Mouse (Mus musculus): Measurements from ENCODE around the gene Bcl7b. TPM values are rescaled to one million over a fixed set of nuclear protein-coding genes. Genes with fewer than 3 reads are reported as not detected.
A peak's percentile ranks its signal among the peaks of the same experiment; 100 is the strongest.

The Bcl7b gene
- 44.0 and 45.3 TPM in 2 replicates for polyA plus RNA-seq (2014; fragmentation: Nextera tagmentation; extraction: Ambion mirVana)

DNA sequence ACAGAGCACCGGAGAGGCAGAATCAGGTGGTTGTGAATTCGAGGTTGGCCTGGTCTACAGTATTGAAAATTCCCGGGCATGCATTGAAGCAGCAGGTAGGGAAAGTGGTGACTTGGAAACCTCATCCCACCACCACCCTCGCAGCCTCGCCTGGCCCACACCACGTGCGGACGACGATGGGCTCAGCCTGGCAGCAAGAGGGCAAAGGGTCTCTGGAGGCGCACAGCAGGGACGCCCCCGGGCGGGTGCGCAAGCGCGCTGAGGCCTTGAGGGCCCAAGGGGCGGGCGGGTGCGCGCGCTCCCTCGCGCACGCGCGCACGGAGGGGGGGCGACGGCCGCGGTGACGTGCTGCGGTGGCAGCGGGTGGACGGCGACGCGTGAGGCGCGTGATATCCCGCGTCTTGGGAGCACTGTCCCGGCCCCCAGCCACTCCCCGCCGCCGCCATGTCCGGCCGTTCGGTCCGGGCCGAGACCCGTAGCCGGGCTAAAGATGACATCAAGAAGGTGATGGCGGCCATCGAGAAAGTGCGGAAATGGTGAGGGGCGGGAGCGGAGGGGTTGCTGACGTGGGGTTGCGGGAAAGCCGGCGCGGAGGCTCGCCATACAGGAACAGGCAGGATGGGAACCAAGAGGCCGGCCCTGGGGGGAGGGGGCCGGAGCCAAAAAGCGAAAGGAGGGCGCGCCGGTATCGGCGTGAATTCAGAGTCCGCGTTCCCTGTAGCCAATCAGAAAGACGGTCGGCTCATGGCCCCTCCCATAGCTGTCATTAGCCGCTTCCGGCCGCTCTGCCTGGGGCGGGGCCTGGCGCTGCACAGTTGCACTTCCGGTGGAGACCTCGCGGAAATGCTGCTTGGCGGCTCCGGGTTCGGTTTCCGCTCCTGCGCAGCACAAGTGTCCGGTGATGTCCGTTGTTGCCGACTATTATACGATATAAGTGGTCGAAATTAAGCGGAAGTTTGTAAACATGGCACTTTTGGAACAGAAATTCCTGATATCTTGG lies at the start of gene Bcl7b:
Gene Bcl7b, plus strand, starts transcription at position 221 of the 1,000 bp plus-strand sequence.
- Histone ChIP-seq H3K4me2 (ENCODE audit: low read depth) (peak within 1 kb of the TSS; percentile 71), H3K36me3 (ENCODE audit: control insufficient read depth, insufficient read depth, low read length) (peaks cover 2% of the 10 kb centered on the region; the same call in 1 of the 2 replicates), H3K9me3 (ENCODE audit: control insufficient read depth, low read length) (no peaks in the 10 kb centered on the region), H3K4me3 (ENCODE audit: low read depth, low read length) (peak within 1 kb of the TSS; percentile 76), H3K27me3 (ENCODE audit: control insufficient read depth, insufficient read depth, low read length) (no peaks in the 10 kb centered on the region), H3K27ac (ENCODE audit: low read depth, low read length) (peak within 1 kb of the TSS; percentile 98), H3K9ac (ENCODE audit: low read length) (peak within 1 kb of the TSS; percentile 84), H3K4me1 (ENCODE audit: control insufficient read depth, insufficient read depth, low read length) (no peaks in the 10 kb centered on the region; the same call in 1 of the 2 replicates)
- ATAC-seq (ENCODE audit: insufficient read depth, low FRiP score, low TSS enrichment) (peak; percentile 97), DNase-seq (ENCODE audit: low spot score) (peak; percentile 97)
- WGBS, result 2% methylated on average over 93 of the region's 95 CpGs

GRCm38 (mm10) chr5:135118589-135119081 lies 49.4 kb upstream of the Bcl7b start:
- Histone ChIP-seq H3K4me1 (ENCODE audit: control insufficient read depth, insufficient read depth, low read length) (no peaks in the 10 kb centered on the region), H3K36me3 (ENCODE audit: control insufficient read depth, insufficient read depth, low read length) (no peaks in the 10 kb centered on the region), H3K9me3 (ENCODE audit: control insufficient read depth, low read length) (no peaks in the 10 kb centered on the region), H3K4me3 (ENCODE audit: low read depth, low read length) (no peak overlapping the region), H3K27me3 (ENCODE audit: control insufficient read depth, insufficient read depth, low read length) (peaks cover 6% of the 10 kb centered on the region; the same call in 1 of the 2 replicates), H3K27ac (ENCODE audit: low read depth, low read length) (no peak overlapping the region), H3K4me2 (ENCODE audit: low read depth) (no peak overlapping the region), H3K9ac (ENCODE audit: low read length) (no peak overlapping the region)
- peak; percentile 65 for DNase-seq (ENCODE audit: low spot score)
- no peak for ATAC-seq (ENCODE audit: insufficient read depth, low FRiP score, low TSS enrichment)
- 36% methylated on average over 6 of the region's 6 CpGs for WGBS

- Histone ChIP-seq H3K9ac (ENCODE audit: low read length) (no peak overlapping the region), H3K27ac (ENCODE audit: low read depth, low read length) (no peak overlapping the region), H3K36me3 (ENCODE audit: control insufficient read depth, insufficient read depth, low read length) (no peaks in the 10 kb centered on the region), H3K4me3 (ENCODE audit: low read depth, low read length) (no peak overlapping the region), H3K4me2 (ENCODE audit: low read depth) (no peak overlapping the region), H3K27me3 (ENCODE audit: control insufficient read depth, insufficient read depth, low read length) (peaks cover 6% of the 10 kb centered on the region; the same call in 1 of the 2 replicates), H3K4me1 (ENCODE audit: control insufficient read depth, insufficient read depth, low read length) (no peaks in the 10 kb centered on the region), H3K9me3 (ENCODE audit: control insufficient read depth, low read length) (no peaks in the 10 kb centered on the region)
- DNase-seq (ENCODE audit: low spot score) (no peak), ATAC-seq (ENCODE audit: insufficient read depth, low FRiP score, low TSS enrichment) (no peak)
- 62% methylated on average over 4 of the region's 4 CpGs for WGBS
Measured at GRCm38 (mm10) chr5:135120753-135121152, 47.3 kb upstream of the Bcl7b start.

DNA sequence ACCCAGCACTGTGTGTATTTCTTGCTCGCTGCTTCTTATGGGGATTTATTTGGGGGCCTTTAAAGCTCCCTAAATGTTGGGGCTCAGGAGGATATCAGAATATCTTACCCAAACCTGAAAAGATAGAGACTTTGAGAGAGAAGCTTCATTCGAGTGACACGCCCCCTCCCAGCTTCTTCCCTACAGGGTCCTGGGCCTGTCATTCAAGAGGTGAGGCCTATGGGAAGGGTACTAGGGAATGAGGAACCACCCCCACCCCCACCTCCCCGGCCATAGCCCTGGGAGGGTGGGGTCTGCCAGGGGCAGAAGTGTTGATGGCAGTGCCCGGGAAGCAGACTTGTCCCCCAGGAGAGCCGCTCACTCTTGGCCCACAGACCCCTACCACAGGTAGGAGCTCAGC lies 42.0 kb upstream of the Bcl7b start:
- no peak overlapping the region for H3K4me3 ChIP-seq (ENCODE audit: low read depth, low read length)
- no peak for ATAC-seq (ENCODE audit: insufficient read depth, low FRiP score, low TSS enrichment)
- no peak overlapping the region for H3K27ac ChIP-seq (ENCODE audit: low read depth, low read length)
- no peak overlapping the region for H3K4me2 ChIP-seq (ENCODE audit: low read depth)
- no peak for DNase-seq (ENCODE audit: low spot score)
- WGBS, result 55% methylated on average over 6 of the region's 6 CpGs
- peaks cover 3% of the 10 kb centered on the region; the same call in 1 of the 2 replicates for H3K27me3 ChIP-seq (ENCODE audit: control insufficient read depth, insufficient read depth, low read length)
- H3K9ac ChIP-seq (ENCODE audit: low read length), result no peak overlapping the region
- H3K36me3 ChIP-seq (ENCODE audit: control insufficient read depth, insufficient read depth, low read length), result no peaks in the 10 kb centered on the region
- no peaks in the 10 kb centered on the region for H3K4me1 ChIP-seq (ENCODE audit: control insufficient read depth, insufficient read depth, low read length)
- no peaks in the 10 kb centered on the region for H3K9me3 ChIP-seq (ENCODE audit: control insufficient read depth, low read length)

GRCm38 (mm10) chr5:135127669-135128068 lies 40.4 kb upstream of the Bcl7b start:
- Histone ChIP-seq H3K27me3 (ENCODE audit: control insufficient read depth, insufficient read depth, low read length) (peaks cover 3% of the 10 kb centered on the region), H3K4me3 (ENCODE audit: low read depth, low read length) (no peak overlapping the region), H3K9me3 (ENCODE audit: control insufficient read depth, low read length) (no peaks in the 10 kb centered on the region), H3K4me1 (ENCODE audit: control insufficient read depth, insufficient read depth, low read length) (no peaks in the 10 kb centered on the region), H3K36me3 (ENCODE audit: control insufficient read depth, insufficient read depth, low read length) (no peaks in the 10 kb centered on the region), H3K4me2 (ENCODE audit: low read depth) (no peak overlapping the region), H3K9ac (ENCODE audit: low read length) (no peak overlapping the region), H3K27ac (ENCODE audit: low read depth, low read length) (no peak overlapping the region)
- 77% methylated on average over 6 of the region's 6 CpGs for WGBS
- ATAC-seq (ENCODE audit: insufficient read depth, low FRiP score, low TSS enrichment) (no peak), DNase-seq (ENCODE audit: low spot score) (no peak)

DNA sequence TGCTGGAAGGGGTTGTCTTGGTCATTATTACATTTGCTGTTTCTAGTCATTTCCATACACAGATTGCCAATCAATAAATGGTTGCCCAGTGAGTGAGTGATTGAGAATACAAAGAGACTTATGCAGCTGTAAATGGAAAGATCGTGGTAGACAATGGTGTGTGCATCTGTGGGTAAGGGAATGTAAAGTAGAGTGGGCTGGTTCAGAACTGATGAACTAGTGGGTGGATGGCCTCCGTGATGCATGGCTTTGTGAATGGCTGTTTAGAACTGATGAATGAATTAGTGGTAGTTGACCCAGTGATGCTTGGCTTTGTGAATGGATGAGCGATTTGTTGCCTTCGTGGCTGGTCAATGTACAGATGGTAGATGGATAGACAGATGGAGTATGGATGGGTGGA lies 38.3 kb upstream of the Bcl7b start:
- H3K27me3 ChIP-seq (ENCODE audit: control insufficient read depth, insufficient read depth, low read length), result peaks cover 19% of the 10 kb centered on the region
- no peak overlapping the region for H3K4me3 ChIP-seq (ENCODE audit: low read depth, low read length)
- H3K4me2 ChIP-seq (ENCODE audit: low read depth), result no peak overlapping the region
- 0 out of 2 replicates have a peak, but pooled peaks cover 4% of the 10 kb centered on the region for H3K4me1 ChIP-seq (ENCODE audit: control insufficient read depth, insufficient read depth, low read length)
- no peaks in the 10 kb centered on the region for H3K9me3 ChIP-seq (ENCODE audit: control insufficient read depth, low read length)
- no peak for DNase-seq (ENCODE audit: low spot score)
- no peak for ATAC-seq (ENCODE audit: insufficient read depth, low FRiP score, low TSS enrichment)
- 83% methylated on average over 4 of the region's 4 CpGs for WGBS
- no peak overlapping the region for H3K9ac ChIP-seq (ENCODE audit: low read length)
- H3K27ac ChIP-seq (ENCODE audit: low read depth, low read length), result no peak overlapping the region
- H3K36me3 ChIP-seq (ENCODE audit: control insufficient read depth, insufficient read depth, low read length), result no peaks in the 10 kb centered on the region

- Histone ChIP-seq H3K4me2 (ENCODE audit: low read depth) (peak overlapping the region; percentile 20; the same call in 1 of the 2 replicates), H3K4me1 (ENCODE audit: control insufficient read depth, insufficient read depth, low read length) (0 out of 2 replicates have a peak, but pooled peaks cover 4% of the 10 kb centered on the region), H3K9me3 (ENCODE audit: control insufficient read depth, low read length) (no peaks in the 10 kb centered on the region), H3K9ac (ENCODE audit: low read length) (no peak overlapping the region), H3K36me3 (ENCODE audit: control insufficient read depth, insufficient read depth, low read length) (no peaks in the 10 kb centered on the region), H3K27ac (ENCODE audit: low read depth, low read length) (no peak overlapping the region), H3K4me3 (ENCODE audit: low read depth, low read length) (no peak overlapping the region), H3K27me3 (ENCODE audit: control insufficient read depth, insufficient read depth, low read length) (peaks cover 19% of the 10 kb centered on the region)
- 8% methylated on average over 26 of the region's 26 CpGs for WGBS
- peak; percentile 24 for DNase-seq (ENCODE audit: low spot score)
- ATAC-seq (ENCODE audit: insufficient read depth, low FRiP score, low TSS enrichment), result no peak
Measured at GRCm38 (mm10) chr5:135133736-135134405, 34.2 kb upstream of the Bcl7b start.

- Histone ChIP-seq H3K9ac (ENCODE audit: low read length) (no peak overlapping the region), H3K36me3 (ENCODE audit: control insufficient read depth, insufficient read depth, low read length) (no peaks in the 10 kb centered on the region), H3K27me3 (ENCODE audit: control insufficient read depth, insufficient read depth, low read length) (peaks cover 19% of the 10 kb centered on the region), H3K9me3 (ENCODE audit: control insufficient read depth, low read length) (no peaks in the 10 kb centered on the region), H3K27ac (ENCODE audit: low read depth, low read length) (no peak overlapping the region), H3K4me1 (ENCODE audit: control insufficient read depth, insufficient read depth, low read length) (0 out of 2 replicates have a peak, but pooled peaks cover 4% of the 10 kb centered on the region), H3K4me2 (ENCODE audit: low read depth) (0 out of 2 replicates have a peak overlapping the region, but pooled peaks have one; percentile 12), H3K4me3 (ENCODE audit: low read depth, low read length) (no peak overlapping the region)
- DNase-seq (ENCODE audit: low spot score) (peak; percentile 49), ATAC-seq (ENCODE audit: insufficient read depth, low FRiP score, low TSS enrichment) (no peak)
- 4% methylated on average over 8 of the region's 8 CpGs for WGBS
Measured at GRCm38 (mm10) chr5:135134534-135134933, 33.5 kb upstream of the Bcl7b start.
